Mouse (Mus musculus): Measurements from ENCODE around the gene Btbd7.

- no peak for TF ChIP-seq GATA1 (IDR thresholded peaks at IDR 0.05; ENCODE audit: borderline replicate concordance, low read length)
- no peak for TF ChIP-seq FLI1 (IDR thresholded peaks at IDR 0.05; ENCODE audit: low read length)
These were observed 37.8 kb upstream of the Btbd7 start for GRCm38 (mm10) chr12:102916073-102916472.
